Mouse (Mus musculus) heart, embryonic 10.5 days (tissue): Measurements from ENCODE around the gene Perm1. TPM values are rescaled to one million over a fixed set of nuclear protein-coding genes. Genes with fewer than 3 reads are reported as not detected.
A peak's percentile ranks its signal among the peaks of the same experiment; 100 is the strongest.

Experiments
- microRNA-seq: library from miRNA; unstranded; fragments of <30 nt; microRNA quantifications from one replicate; pipeline ENCODE4, GENCODE M21; 2017
- polyA plus RNA-seq: library from polyadenylated mRNA; unstranded; fragments of >200 nt; fragmentation: Nextera tagmentation; extraction: Ambion mirVana; gene quantifications from 2 replicates; pipeline ENCODE4 v1.2.1, GENCODE M21; 2016

Gene Perm1
- polyA plus RNA-seq, 1 experiment from 2014 or later = 0.64 TPM

Small RNA genes within 50 kb of the gene (microRNA-seq; reads per million reads assigned to microRNA genes)
- gene Mir7658 = 6.1 reads per million, percentile 19 among the genes with 10 or more reads in this experiment

Other genes with a start within 250 kb of the Perm1 start
- 10.7 and 12.9 TPM in 2 replicates for gene B3galt6, start 223.2 kb upstream of the Perm1 start, polyA plus RNA-seq
- gene Sdf4, start 223.0 kb upstream of the Perm1 start, polyA plus RNA-seq = 139 and 148 TPM in 2 replicates
- gene Tnfrsf4, start 202.0 kb upstream of the Perm1 start, polyA plus RNA-seq = 0.28 and 1.0 TPM in 2 replicates
- 1.4 and 1.7 TPM in 2 replicates for gene Tnfrsf18, start 189.7 kb upstream of the Perm1 start, polyA plus RNA-seq
- gene Ttll10, start 156.5 kb upstream of the Perm1 start, polyA plus RNA-seq = 0.19 and 0.38 TPM in 2 replicates
- 32.2 and 45.6 TPM in 2 replicates for gene 9430015G10Rik, start 105.9 kb upstream of the Perm1 start, polyA plus RNA-seq
- gene Rnf223, start 85.4 kb upstream of the Perm1 start, polyA plus RNA-seq = 0.27 and 0.55 TPM in 2 replicates
- 46.3 and 51.3 TPM in 2 replicates for gene Agrn, start 18.4 kb upstream of the Perm1 start, polyA plus RNA-seq
- gene Isg15, start 15.1 kb upstream of the Perm1 start, polyA plus RNA-seq = 0.59 TPM in 1 of 2 replicates, not detected in the other
- gene AW011738, start 12.6 kb upstream of the Perm1 start, polyA plus RNA-seq = 1.3 and 2.0 TPM in 2 replicates
- gene Plekhn1, start 19.0 kb downstream of the Perm1 start, polyA plus RNA-seq = 15.2 and 15.9 TPM in 2 replicates
- 59.2 and 96.5 TPM in 2 replicates for gene Noc2l, start 20.1 kb downstream of the Perm1 start, polyA plus RNA-seq
- gene Samd11, start 39.8 kb downstream of the Perm1 start, polyA plus RNA-seq = 1.1 and 2.0 TPM in 2 replicates
- gene Vmn2r-ps159, start 115.2 kb downstream of the Perm1 start, polyA plus RNA-seq = not detected in 2 replicates